Mouse (Mus musculus) lung, embryonic 14.5 days (tissue): ENCODE measurements at regions not wholly inside any gene's neighbourhood (a gene's known extent, or its start where the extent isn't known, plus 50 kb on each side); places are given as distances from the start of the nearest gene placed in this dataset.
"Not testable (repeated sequence)": the region's sequence is repeated elsewhere in the genome, so short reads cannot be mapped to it uniquely, and the experiment has no call there.

ENCODE experiments used
- ATAC-seq: fragments of 200-750 bp; cut with Nextera tagmentation; 2 replicates; pipeline ENCODE4 v1.8.0; 2017; ENCODE audit warnings: mild to moderate bottlenecking, moderate TSS enrichment, moderate library complexity; ENCODE audit not compliant: insufficient read depth
- DNase-seq: peaks from one replicate; pipeline ENCODE4 v3.0.0-alpha.2; 2015
- H3K27ac ChIP-seq: fragments of 300-500 bp; sonication (generic); 2 replicates; pipeline ENCODE4 v1.5.1; 2014; ENCODE audit warnings: low read depth, mild to moderate bottlenecking, moderate library complexity
- H3K27me3 ChIP-seq: fragments of 300-500 bp; sonication (generic); 2 replicates; pipeline ENCODE4 v1.6.1; 2014; ENCODE audit warnings: low read length, control low read depth; ENCODE audit not compliant: insufficient read depth
- H3K36me3 ChIP-seq: fragments of 300-500 bp; sonication (generic); 2 replicates; pipeline ENCODE4 v1.6.1; 2014; ENCODE audit warnings: control low read depth; ENCODE audit not compliant: insufficient read depth
- H3K4me1 ChIP-seq: fragments of 300-500 bp; sonication (generic); 2 replicates; pipeline ENCODE4 v1.6.1; 2014; ENCODE audit warnings: antibody characterized with exemption, control low read depth; ENCODE audit not compliant: insufficient read depth
- H3K4me2 ChIP-seq: fragments of 300-500 bp; sonication (generic); 2 replicates; pipeline ENCODE4 v1.6.1; 2014; ENCODE audit warnings: mild to moderate bottlenecking
- H3K4me3 ChIP-seq: fragments of 300-500 bp; sonication (generic); 2 replicates; pipeline ENCODE4 v1.5.1; 2014; ENCODE audit warnings: low read depth, low read length
- H3K9ac ChIP-seq: fragments of 300-500 bp; sonication (generic); 2 replicates; pipeline ENCODE4 v1.6.1; 2014
- H3K9me3 ChIP-seq: fragments of 300-500 bp; sonication (generic); 2 replicates; pipeline ENCODE4 v1.6.1; 2016; ENCODE audit warnings: low read depth, low read length, control low read depth
- CTCF ChIP-seq: IDR thresholded peaks from 2 replicates; pipeline ENCODE4 v1.5.1; 2016; ENCODE audit warnings: antibody characterized with exemption, low read depth
- WGBS: fragments of 180-500 bp; shearing (Covaris S2); extraction: QIAGEN DNeasy Blood & Tissue Kit; methylation state at CpG from one replicate; pipeline ENCODE4 v1.1.7; 2014; 5-methylcytosine and 5-hydroxymethylcytosine counted together

DNA sequence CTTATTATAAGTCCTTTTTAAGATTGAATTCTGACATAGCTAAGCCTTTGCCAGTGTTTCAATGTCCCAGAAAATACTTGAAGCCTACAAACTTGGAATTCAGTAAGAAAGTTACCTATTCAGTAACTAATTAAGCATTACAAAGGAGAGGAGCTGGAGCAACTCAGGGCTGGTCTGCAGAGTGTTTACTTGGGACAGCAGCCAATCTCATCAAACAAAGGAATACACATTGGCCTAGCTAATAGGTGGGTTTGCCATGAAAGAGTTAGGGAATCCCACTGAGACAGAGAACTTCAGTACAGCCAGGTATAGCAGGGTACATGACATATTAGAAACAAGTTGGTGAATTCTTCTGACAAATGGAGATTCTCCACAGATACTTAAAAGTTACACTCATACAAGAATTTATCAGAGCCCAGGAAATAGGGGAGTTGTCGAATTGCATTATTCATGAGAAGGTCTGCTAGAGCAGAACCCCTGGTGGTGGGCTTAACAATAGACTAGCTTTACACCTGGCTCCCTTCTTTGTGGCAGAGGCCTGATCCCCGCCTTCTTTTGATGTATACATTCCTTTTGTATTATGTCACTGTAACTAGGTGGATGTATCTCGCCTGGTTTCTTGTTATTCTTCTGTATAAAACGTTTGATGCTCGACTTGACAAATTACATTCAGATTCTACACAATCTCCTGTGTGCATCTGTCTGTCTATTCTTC lies 525.2 kb downstream of the 4930447F04Rik start:
- not testable (repeated sequence) for H3K4me3 ChIP-seq, H3K9ac ChIP-seq, H3K27ac ChIP-seq, H3K4me2 ChIP-seq, H3K36me3 ChIP-seq, H3K9me3 ChIP-seq, ATAC-seq, H3K4me1 ChIP-seq, H3K27me3 ChIP-seq
- WGBS: 46% methylated on average over 5 of the region's 5 CpGs
- peak; percentile 0 for DNase-seq

DNA sequence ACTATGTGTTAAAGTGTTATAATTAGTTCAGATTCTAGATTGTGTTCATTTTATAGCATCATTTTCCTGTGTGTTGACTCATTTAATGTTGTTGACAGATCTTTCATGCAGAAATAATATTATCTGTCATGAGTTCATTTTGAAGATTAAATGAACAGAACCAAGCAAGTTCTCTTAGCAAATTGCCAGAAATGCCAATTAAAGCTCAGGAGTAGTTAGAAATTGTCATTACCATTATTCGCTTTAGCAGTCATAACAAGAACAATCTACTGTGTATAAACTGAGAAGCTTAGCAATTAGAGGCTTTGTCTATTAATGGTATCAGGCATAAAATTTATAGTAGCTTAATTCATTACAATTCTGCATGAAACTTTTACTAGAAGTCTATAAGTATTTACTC lies 534.2 kb downstream of the 4930447F04Rik start:
- Histone ChIP-seq H3K4me2 (no peak overlapping the region), H3K4me3 (no peak overlapping the region), H3K27me3 (no peaks in the 10 kb centered on the region), H3K9me3 (no peaks in the 10 kb centered on the region), H3K9ac (no peak overlapping the region), H3K4me1 (no peaks in the 10 kb centered on the region), H3K36me3 (no peaks in the 10 kb centered on the region), H3K27ac (no peak overlapping the region)
- TF ChIP-seq CTCF: no peak
- 89% methylated on average over 1 of the region's 1 CpGs for WGBS
- no peak for DNase-seq
- no peak for ATAC-seq

GRCm38 (mm10) chrX:65734577-65734976 lies 569.4 kb downstream of the 4930447F04Rik start:
- H3K4me2 ChIP-seq: no peak overlapping the region
- no peaks in the 10 kb centered on the region for H3K27me3 ChIP-seq
- H3K36me3 ChIP-seq: no peaks in the 10 kb centered on the region
- peak; percentile 58 for DNase-seq
- no peaks in the 10 kb centered on the region for H3K9me3 ChIP-seq
- no peak overlapping the region for H3K9ac ChIP-seq
- no peak overlapping the region for H3K27ac ChIP-seq
- H3K4me3 ChIP-seq: no peak overlapping the region
- peak; percentile 42 for TF ChIP-seq CTCF
- no peaks in the 10 kb centered on the region for H3K4me1 ChIP-seq
- ATAC-seq: no peak

- no peaks in the 10 kb centered on the region for H3K27me3 ChIP-seq
- no peak for ATAC-seq
- H3K4me3 ChIP-seq: no peak overlapping the region
- no peak for TF ChIP-seq CTCF
- H3K4me1 ChIP-seq: no peaks in the 10 kb centered on the region
- H3K4me2 ChIP-seq: no peak overlapping the region
- H3K9ac ChIP-seq: no peak overlapping the region
- H3K36me3 ChIP-seq: no peaks in the 10 kb centered on the region
- no peaks in the 10 kb centered on the region for H3K9me3 ChIP-seq
- DNase-seq: peak; percentile 14
- no peak overlapping the region for H3K27ac ChIP-seq
Observed at GRCm38 (mm10) chrX:65715562-65715961, 588.5 kb downstream of the 4930447F04Rik start.
